Mouse (Mus musculus): Measurements from ENCODE around the gene Mbd5. TPM values are rescaled to one million over a fixed set of nuclear protein-coding genes. Genes with fewer than 3 reads are reported as not detected.
"Not testable (repeated sequence)": the region's sequence is repeated elsewhere in the genome, so short reads cannot be mapped to it uniquely, and the experiment has no call there.

The Mbd5 gene
- polyA plus RNA-seq, 1 experiment from 2014 or later: 24.6 TPM

GRCm38 (mm10) chr2:49177015-49177414 lies 227.7 kb downstream of the Mbd5 start:
- H3K36me3 ChIP-seq: no peaks in the 10 kb centered on the region
- H3K4me2 ChIP-seq: no peak overlapping the region
- no peak overlapping the region for H3K27ac ChIP-seq
- no peak overlapping the region for H3K9ac ChIP-seq
- no peaks in the 10 kb centered on the region for H3K27me3 ChIP-seq (replicated peaks)
- H3K4me1 ChIP-seq: no peaks in the 10 kb centered on the region
- 84% methylated on average over 3 of the region's 3 CpGs for WGBS
- no peaks in the 10 kb centered on the region for H3K9me3 ChIP-seq
- H3K4me3 ChIP-seq (replicated peaks): no peak overlapping the region
- ATAC-seq (ENCODE audit: insufficient read depth, low FRiP score, low read depth): no peak

GRCm38 (mm10) chr2:49190984-49191383 lies 241.7 kb downstream of the Mbd5 start:
- H3K4me3 ChIP-seq (replicated peaks): no peak overlapping the region
- H3K27me3 ChIP-seq (replicated peaks): no peaks in the 10 kb centered on the region
- H3K4me2 ChIP-seq: no peak overlapping the region
- H3K4me1 ChIP-seq: no peaks in the 10 kb centered on the region
- WGBS: 71% methylated on average over 2 of the region's 2 CpGs
- no peak for ATAC-seq (ENCODE audit: insufficient read depth, low FRiP score, low read depth)
- no peaks in the 10 kb centered on the region for H3K36me3 ChIP-seq
- no peak overlapping the region for H3K9ac ChIP-seq
- no peak overlapping the region for H3K27ac ChIP-seq
- H3K9me3 ChIP-seq: no peaks in the 10 kb centered on the region

- H3K4me3 ChIP-seq (replicated peaks): no peak overlapping the region
- no peak for ATAC-seq (ENCODE audit: insufficient read depth, low FRiP score, low read depth)
- no peak overlapping the region for H3K9ac ChIP-seq
- 96% methylated on average over 3 of the region's 3 CpGs for WGBS
- H3K9me3 ChIP-seq: no peaks in the 10 kb centered on the region
- no peaks in the 10 kb centered on the region for H3K27me3 ChIP-seq (replicated peaks)
- no peaks in the 10 kb centered on the region for H3K36me3 ChIP-seq
- H3K4me2 ChIP-seq: no peak overlapping the region
- no peak overlapping the region for H3K27ac ChIP-seq
- H3K4me1 ChIP-seq: no peaks in the 10 kb centered on the region
These were observed 242.4 kb downstream of the Mbd5 start for GRCm38 (mm10) chr2:49191695-49192094.

GRCm38 (mm10) chr2:49204081-49204480 lies 254.8 kb downstream of the Mbd5 start:
- Histone ChIP-seq H3K4me1 (no peaks in the 10 kb centered on the region), H3K27me3 (replicated peaks) (no peaks in the 10 kb centered on the region), H3K27ac (no peak overlapping the region), H3K4me3 (replicated peaks) (no peak overlapping the region), H3K9me3 (no peaks in the 10 kb centered on the region), H3K36me3 (no peaks in the 10 kb centered on the region), H3K9ac (no peak overlapping the region), H3K4me2 (no peak overlapping the region)
- no peak for ATAC-seq (ENCODE audit: insufficient read depth, low FRiP score, low read depth)
- WGBS: 53% methylated on average over 1 of the region's 1 CpGs

GRCm38 (mm10) chr2:49205692-49206091 lies 256.4 kb downstream of the Mbd5 start:
- not testable (repeated sequence) for H3K4me1 ChIP-seq; H3K9ac ChIP-seq; H3K27me3 ChIP-seq (replicated peaks); H3K36me3 ChIP-seq; H3K4me2 ChIP-seq; H3K27ac ChIP-seq; ATAC-seq (ENCODE audit: insufficient read depth, low FRiP score, low read depth); H3K9me3 ChIP-seq; H3K4me3 ChIP-seq (replicated peaks)
- WGBS: 86% methylated on average over 1 of the region's 1 CpGs

- H3K27me3 ChIP-seq (replicated peaks): no peaks in the 10 kb centered on the region
These were observed 260.0 kb downstream of the Mbd5 start for GRCm38 (mm10) chr2:49209349-49209748.

GRCm38 (mm10) chr2:49210408-49210807 lies 261.1 kb downstream of the Mbd5 start:
- Histone ChIP-seq H3K4me2 (no peak overlapping the region), H3K4me1 (no peaks in the 10 kb centered on the region), H3K27ac (no peak overlapping the region), H3K36me3 (no peaks in the 10 kb centered on the region), H3K9ac (no peak overlapping the region), H3K27me3 (replicated peaks) (no peaks in the 10 kb centered on the region), H3K4me3 (replicated peaks) (no peak overlapping the region), H3K9me3 (no peaks in the 10 kb centered on the region)
- WGBS: 97% methylated on average over 1 of the region's 1 CpGs
- ATAC-seq (ENCODE audit: insufficient read depth, low FRiP score, low read depth): no peak

More at GRCm38 (mm10) chr2:49209349-49209748, 260.0 kb downstream of the Mbd5 start:
- 91% methylated on average over 3 of the region's 3 CpGs for WGBS
- no peak overlapping the region for H3K9ac ChIP-seq
- H3K27ac ChIP-seq: no peak overlapping the region
- no peak for ATAC-seq (ENCODE audit: insufficient read depth, low FRiP score, low read depth)
- no peaks in the 10 kb centered on the region for H3K9me3 ChIP-seq
- no peak overlapping the region for H3K4me2 ChIP-seq
- H3K36me3 ChIP-seq: no peaks in the 10 kb centered on the region
- no peak overlapping the region for H3K4me3 ChIP-seq (replicated peaks)
- no peaks in the 10 kb centered on the region for H3K4me1 ChIP-seq

GRCm38 (mm10) chr2:49229725-49230124 lies 280.4 kb downstream of the Mbd5 start:
- Histone ChIP-seq H3K4me2 (no peak overlapping the region), H3K4me1 (no peaks in the 10 kb centered on the region), H3K36me3 (no peaks in the 10 kb centered on the region), H3K27ac (no peak overlapping the region), H3K9ac (no peak overlapping the region), H3K9me3 (no peaks in the 10 kb centered on the region), H3K27me3 (replicated peaks) (no peaks in the 10 kb centered on the region), H3K4me3 (replicated peaks) (no peak overlapping the region)
- no peak for ATAC-seq (ENCODE audit: insufficient read depth, low FRiP score, low read depth)

- Histone ChIP-seq H3K27ac (no peak overlapping the region), H3K4me1 (no peaks in the 10 kb centered on the region), H3K4me2 (no peak overlapping the region), H3K36me3 (no peaks in the 10 kb centered on the region), H3K9ac (no peak overlapping the region), H3K27me3 (replicated peaks) (no peaks in the 10 kb centered on the region), H3K9me3 (no peaks in the 10 kb centered on the region), H3K4me3 (replicated peaks) (no peak overlapping the region)
- WGBS: 56% methylated on average over 2 of the region's 2 CpGs
- ATAC-seq (ENCODE audit: insufficient read depth, low FRiP score, low read depth): no peak
These were observed 284.8 kb downstream of the Mbd5 start for GRCm38 (mm10) chr2:49234064-49234463.

GRCm38 (mm10) chr2:49241715-49242114 lies 292.4 kb downstream of the Mbd5 start:
- Histone ChIP-seq H3K9me3 (no peaks in the 10 kb centered on the region), H3K27ac (no peak overlapping the region), H3K4me1 (no peaks in the 10 kb centered on the region), H3K36me3 (no peaks in the 10 kb centered on the region), H3K9ac (no peak overlapping the region), H3K4me2 (no peak overlapping the region), H3K4me3 (replicated peaks) (no peak overlapping the region), H3K27me3 (replicated peaks) (no peaks in the 10 kb centered on the region)
- 80% methylated on average over 4 of the region's 4 CpGs for WGBS
- no peak for ATAC-seq (ENCODE audit: insufficient read depth, low FRiP score, low read depth)

GRCm38 (mm10) chr2:49264092-49264491 lies 314.8 kb downstream of the Mbd5 start:
- WGBS: 62% methylated on average over 2 of the region's 2 CpGs
- H3K27me3 ChIP-seq (replicated peaks): no peaks in the 10 kb centered on the region
- no peak overlapping the region for H3K4me2 ChIP-seq
- H3K9me3 ChIP-seq: no peaks in the 10 kb centered on the region
- H3K36me3 ChIP-seq: no peaks in the 10 kb centered on the region
- no peak for ATAC-seq (ENCODE audit: insufficient read depth, low FRiP score, low read depth)
- no peak overlapping the region for H3K4me3 ChIP-seq (replicated peaks)
- no peak overlapping the region for H3K9ac ChIP-seq
- no peaks in the 10 kb centered on the region for H3K4me1 ChIP-seq
- H3K27ac ChIP-seq: no peak overlapping the region

GRCm38 (mm10) chr2:49272295-49272967 lies 323.1 kb downstream of the Mbd5 start:
- H3K27me3 ChIP-seq (replicated peaks): no peaks in the 10 kb centered on the region
- no peak overlapping the region for H3K9ac ChIP-seq
- H3K4me3 ChIP-seq (replicated peaks): no peak overlapping the region
- ATAC-seq (ENCODE audit: insufficient read depth, low FRiP score, low read depth): no peak
- no peak overlapping the region for H3K4me2 ChIP-seq
- H3K4me1 ChIP-seq: no peaks in the 10 kb centered on the region
- no peaks in the 10 kb centered on the region for H3K36me3 ChIP-seq
- H3K27ac ChIP-seq: no peak overlapping the region
- H3K9me3 ChIP-seq: no peaks in the 10 kb centered on the region
- 25% methylated on average over 11 of the region's 11 CpGs for WGBS
